Mouse (Mus musculus): ENCODE results near the gene Trpc1.

DNA sequence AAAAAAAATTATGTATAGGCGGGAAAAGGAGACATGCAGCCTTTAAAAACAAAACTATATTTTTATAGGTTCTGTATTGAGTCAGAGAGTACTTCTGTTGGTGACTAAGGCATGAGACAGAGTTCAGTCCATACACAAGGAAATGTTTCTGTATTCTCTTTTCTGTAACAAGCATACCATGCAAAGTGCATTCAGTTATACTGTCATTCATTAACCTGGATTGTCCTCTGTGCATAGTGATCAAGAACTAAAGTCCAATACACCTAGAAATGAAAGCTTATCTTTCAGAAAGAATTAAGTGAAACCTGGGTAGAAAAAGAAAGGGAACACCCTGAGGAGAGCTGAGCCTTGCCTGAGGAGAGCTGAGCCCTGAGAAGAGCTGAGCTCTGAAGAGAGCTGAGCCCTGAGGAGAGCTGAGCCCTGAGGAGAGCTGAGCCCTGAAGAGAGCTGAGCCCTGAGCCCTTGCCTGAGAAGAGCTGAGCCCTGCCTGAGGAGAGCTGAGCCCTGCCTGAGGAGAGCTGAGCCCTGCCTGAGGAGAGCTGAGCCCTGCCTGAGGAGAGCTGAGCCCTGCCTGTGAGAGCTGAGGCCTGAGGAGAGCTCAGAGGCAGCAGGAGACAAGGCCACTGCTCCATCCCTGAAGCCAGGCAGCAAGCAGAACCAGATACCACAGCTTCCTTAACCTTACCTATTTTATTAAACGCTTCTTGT, 45.1 kb upstream of the Trpc1 start:
- no peak for TF ChIP-seq POLR2A (IDR thresholded peaks at IDR 0.05; ENCODE audit: control insufficient read depth, low read depth, low read length)
- no peak for TF ChIP-seq CTCF (IDR thresholded peaks at IDR 0.05; ENCODE audit: control insufficient read depth, insufficient read depth, insufficient replicate concordance, low read depth, low read length)

Measured in testis, adult 2 months (tissue).